Mouse (Mus musculus) hindbrain, embryonic 16.5 days (tissue): ENCODE data around the gene Ddx49. TPM values are rescaled to one million over a fixed set of nuclear protein-coding genes. Genes with fewer than 3 reads are reported as not detected.
A peak's percentile ranks its signal among the peaks of the same experiment; 100 is the strongest.

ENCODE experiments used
- ATAC-seq: fragments of 200-750 bp; cut with Nextera tagmentation; 2 replicates; pipeline ENCODE4 v1.8.0; 2017; ENCODE audit warnings: moderate TSS enrichment, moderate library complexity
- H3K27ac ChIP-seq: fragments of 300-500 bp; sonication (generic); 2 replicates; pipeline ENCODE4 v1.5.1; 2014; ENCODE audit warnings: low read depth, mild to moderate bottlenecking, control low read depth, low read length, moderate library complexity
- H3K27me3 ChIP-seq: fragments of 300-500 bp; sonication (generic); replicated peaks from 2 replicates; pipeline ENCODE4 v1.6.1; 2014; ENCODE audit warnings: low read length; ENCODE audit not compliant: control insufficient read depth, insufficient read depth
- H3K36me3 ChIP-seq: fragments of 300-500 bp; sonication (generic); 2 replicates; pipeline ENCODE4 v1.6.1; 2014; ENCODE audit warnings: mild to moderate bottlenecking, low read length, moderate library complexity, mixed read lengths; ENCODE audit not compliant: control insufficient read depth, insufficient read depth
- H3K4me1 ChIP-seq: fragments of 300-500 bp; sonication (generic); 2 replicates; pipeline ENCODE4 v1.6.1; 2014; ENCODE audit warnings: low read depth, low read length; ENCODE audit not compliant: control insufficient read depth, insufficient read depth
- H3K4me2 ChIP-seq: fragments of 300-500 bp; sonication (generic); 2 replicates; pipeline ENCODE4 v1.6.1; 2014; ENCODE audit warnings: mild to moderate bottlenecking, low read length, control low read depth, moderate library complexity
- H3K4me3 ChIP-seq: fragments of 300-500 bp; sonication (generic); 2 replicates; pipeline ENCODE4 v1.5.1; 2014; ENCODE audit warnings: mild to moderate bottlenecking, low read length, control low read depth, moderate library complexity
- H3K9ac ChIP-seq: fragments of 300-500 bp; sonication (generic); 2 replicates; pipeline ENCODE4 v1.6.1; 2014; ENCODE audit warnings: low read depth, mild to moderate bottlenecking, control low read depth, low read length, moderate library complexity
- H3K9me3 ChIP-seq: fragments of 300-500 bp; sonication (generic); 2 replicates; pipeline ENCODE4 v1.6.1; 2014; ENCODE audit warnings: mild to moderate bottlenecking, low read length, moderate library complexity; ENCODE audit not compliant: control insufficient read depth
- WGBS: fragments of 180-500 bp; shearing (Covaris S2); extraction: QIAGEN DNeasy Blood & Tissue Kit; methylation state at CpG from one replicate; pipeline ENCODE4 v1.1.7; 2014; 5-methylcytosine and 5-hydroxymethylcytosine counted together
- polyA plus RNA-seq: library from polyadenylated mRNA; unstranded; fragments of >200 nt; fragmentation: Nextera tagmentation; extraction: Ambion mirVana; gene quantifications from 2 replicates; pipeline ENCODE4 v1.2.1, GENCODE M21; 2015

Ddx49 gene
- polyA plus RNA-seq, 1 experiment from 2014 or later: 42.8 TPM

DNA sequence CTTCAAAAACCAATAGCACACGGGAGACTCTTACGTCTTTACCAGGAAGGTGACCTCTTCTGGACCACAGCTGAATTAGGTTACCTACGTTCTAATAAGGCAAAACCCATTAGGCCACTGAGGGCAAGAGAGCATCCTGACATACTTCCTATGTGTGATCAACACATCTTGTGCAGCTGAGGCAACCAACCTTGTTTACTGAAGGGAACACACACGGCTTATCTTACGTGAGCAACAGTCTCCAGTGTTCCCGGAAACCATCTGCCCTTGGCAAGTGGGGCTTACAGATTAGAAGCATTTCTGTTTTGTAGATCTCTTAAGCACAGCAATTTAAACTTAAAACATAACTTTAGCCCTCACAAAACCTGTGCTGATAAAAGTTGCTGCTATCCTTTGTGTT is 25.2 kb upstream of the Ddx49 start:
- Histone ChIP-seq H3K36me3 (peaks cover 32% of the 10 kb centered on the region), H3K9ac (no peak overlapping the region), H3K4me1 (peaks cover 15% of the 10 kb centered on the region), H3K9me3 (no peaks in the 10 kb centered on the region), H3K27ac (no peak overlapping the region), H3K4me3 (no peak overlapping the region), H3K27me3 (no peaks in the 10 kb centered on the region; the same call in 1 of the 2 replicates), H3K4me2 (no peak overlapping the region)
- 94% methylated on average over 6 of the region's 6 CpGs for WGBS
- no peak for ATAC-seq

DNA sequence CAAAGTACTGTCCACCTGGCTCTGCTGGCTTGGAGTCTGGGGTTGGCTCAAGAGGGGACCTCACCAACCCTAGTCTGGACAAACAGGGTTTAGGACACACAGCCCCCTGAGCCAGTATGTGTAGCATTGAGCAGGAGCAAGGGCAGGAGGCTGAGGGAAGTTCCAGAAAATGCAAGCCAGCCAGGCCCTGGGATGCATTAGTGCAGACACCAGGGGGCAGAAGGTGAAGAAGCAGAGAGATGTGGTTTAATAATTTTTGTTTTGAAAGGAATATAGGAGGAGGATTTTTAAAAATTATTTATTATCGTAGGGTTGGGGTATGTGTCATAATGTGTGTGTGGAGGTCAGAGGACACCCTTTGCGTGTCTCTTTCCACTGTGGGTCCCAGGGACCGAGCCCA is 21.4 kb upstream of the Ddx49 start:
- H3K27ac ChIP-seq: no peak overlapping the region
- 96% methylated on average over 3 of the region's 3 CpGs for WGBS

GRCm38 (mm10) chr8:70317872-70318271 is 15.6 kb upstream of the Ddx49 start:
- H3K27ac ChIP-seq: peak overlapping the region; percentile 94
- H3K27me3 ChIP-seq: no peaks in the 10 kb centered on the region
- peaks cover 19% of the 10 kb centered on the region for H3K36me3 ChIP-seq
- WGBS: 79% methylated on average over 5 of the region's 5 CpGs
- peaks cover 24% of the 10 kb centered on the region for H3K4me1 ChIP-seq
- H3K4me3 ChIP-seq: peak overlapping the region; percentile 70
- no peak for ATAC-seq
- no peaks in the 10 kb centered on the region for H3K9me3 ChIP-seq
- H3K9ac ChIP-seq: peak overlapping the region; percentile 41
- H3K4me2 ChIP-seq: peak overlapping the region; percentile 92

More for the DNA sequence above, 21.4 kb upstream of the Ddx49 start:
- H3K36me3 ChIP-seq: peaks cover 32% of the 10 kb centered on the region
- no peak overlapping the region for H3K9ac ChIP-seq
- no peak for ATAC-seq
- H3K27me3 ChIP-seq: no peaks in the 10 kb centered on the region
- no peak overlapping the region for H3K4me3 ChIP-seq
- no peaks in the 10 kb centered on the region for H3K9me3 ChIP-seq
- H3K4me2 ChIP-seq: no peak overlapping the region
- no peaks in the 10 kb centered on the region for H3K4me1 ChIP-seq

DNA sequence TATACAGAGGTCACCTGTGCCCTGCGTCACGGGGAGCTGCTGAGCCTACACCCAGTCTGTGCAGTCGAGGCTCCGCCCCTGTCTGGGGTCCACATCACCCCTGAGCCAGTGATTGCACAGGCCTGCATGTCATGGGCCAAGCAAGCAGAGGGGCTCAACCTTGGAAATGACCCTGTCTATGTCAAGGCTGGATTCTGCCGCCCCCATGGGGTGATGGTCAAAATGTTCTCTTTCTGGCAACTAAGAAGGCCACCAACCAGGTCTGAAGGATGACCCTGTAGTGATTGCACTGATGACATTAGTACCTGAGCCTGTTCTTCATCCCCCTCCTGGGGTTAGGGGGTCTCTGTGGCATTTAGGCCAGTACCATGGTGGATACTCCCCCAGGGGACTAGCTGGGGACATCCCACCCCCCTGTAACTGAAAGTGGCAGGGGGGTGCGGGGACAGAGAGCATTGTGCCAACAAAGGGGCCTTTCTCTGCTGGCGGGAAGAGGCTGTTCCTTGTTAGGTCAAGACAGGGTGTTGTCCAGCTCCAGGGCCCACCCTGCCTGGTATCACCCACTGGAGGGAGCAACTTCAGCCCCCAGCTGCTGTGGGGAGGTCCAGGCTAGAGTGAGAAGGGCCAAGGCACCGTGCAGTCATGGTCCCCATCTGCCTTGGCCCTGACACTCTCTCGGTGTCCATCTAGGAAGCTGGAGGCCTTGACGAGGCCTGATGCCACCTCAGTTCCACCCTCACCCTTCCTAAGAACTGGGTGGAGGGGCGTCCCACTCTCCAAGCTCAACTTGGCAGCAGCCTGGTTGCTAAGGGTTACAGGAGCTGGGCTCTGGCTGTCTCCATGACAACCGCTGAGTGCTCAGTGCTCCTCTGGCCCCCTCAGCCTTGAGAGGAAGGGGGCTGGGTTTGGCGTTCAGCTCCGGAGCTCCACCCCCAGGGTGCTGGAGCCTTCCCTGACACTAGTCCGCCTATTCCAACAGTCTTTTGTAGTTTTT is 14.5 kb upstream of the Ddx49 start:
- peaks cover 24% of the 10 kb centered on the region for H3K4me1 ChIP-seq
- peak overlapping the region; percentile 85 for H3K9ac ChIP-seq
- peaks cover 22% of the 10 kb centered on the region for H3K36me3 ChIP-seq
- H3K4me3 ChIP-seq: peak overlapping the region; percentile 70
- WGBS: 9% methylated on average over 15 of the region's 15 CpGs
- peak; percentile 87 for ATAC-seq
- peak overlapping the region; percentile 92 for H3K4me2 ChIP-seq
- no peaks in the 10 kb centered on the region for H3K9me3 ChIP-seq
- peak overlapping the region; percentile 94 for H3K27ac ChIP-seq
- no peaks in the 10 kb centered on the region for H3K27me3 ChIP-seq

GRCm38 (mm10) chr8:70315624-70316510 is 13.6 kb upstream of the Ddx49 start, which contains the start of gene Cers1:
Gene Cers1, plus strand, starts transcription at chr8:70315775.
- 1% methylated on average over 65 of the region's 66 CpGs for WGBS

DNA sequence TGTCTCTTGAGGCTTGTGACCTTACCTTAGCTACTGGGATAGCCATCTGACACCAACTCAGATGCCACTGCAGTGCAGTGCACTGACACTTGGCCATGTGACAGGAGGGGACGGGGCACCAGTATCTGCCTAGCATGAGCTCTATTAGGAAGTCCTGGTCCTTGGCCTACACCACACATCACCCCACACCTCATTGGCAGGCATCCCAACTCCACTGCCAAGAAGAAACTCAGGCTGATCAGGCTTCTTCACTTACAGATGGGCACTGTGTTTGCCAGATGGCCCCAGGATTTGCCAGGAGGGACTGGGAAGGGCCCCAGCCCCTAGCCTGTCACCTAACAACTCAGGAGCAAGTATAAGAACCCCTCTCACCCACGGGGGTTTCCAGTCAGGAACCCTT is 11.1 kb upstream of the Ddx49 start:
- peaks cover 24% of the 10 kb centered on the region for H3K4me1 ChIP-seq
- no peak overlapping the region for H3K27ac ChIP-seq
- no peaks in the 10 kb centered on the region for H3K9me3 ChIP-seq
- no peak overlapping the region for H3K4me2 ChIP-seq
- H3K9ac ChIP-seq: no peak overlapping the region
- H3K36me3 ChIP-seq: peaks cover 27% of the 10 kb centered on the region
- ATAC-seq: no peak
- 63% methylated on average over 2 of the region's 2 CpGs for WGBS
- H3K4me3 ChIP-seq: no peak overlapping the region
- no peaks in the 10 kb centered on the region for H3K27me3 ChIP-seq

More at GRCm38 (mm10) chr8:70315624-70316510, 13.6 kb upstream of the Ddx49 start, which contains the start of gene Cers1:
- peak within 1 kb of the TSS; percentile 70 for H3K4me3 ChIP-seq
- H3K9ac ChIP-seq: peak within 1 kb of the TSS; percentile 85
- no peaks in the 10 kb centered on the region for H3K27me3 ChIP-seq
- peaks cover 20% of the 10 kb centered on the region for H3K36me3 ChIP-seq
- peak; percentile 72 for ATAC-seq
- peak within 1 kb of the TSS; percentile 94 for H3K27ac ChIP-seq
- H3K4me1 ChIP-seq: peaks cover 24% of the 10 kb centered on the region
- no peaks in the 10 kb centered on the region for H3K9me3 ChIP-seq
- H3K4me2 ChIP-seq: peak within 1 kb of the TSS; percentile 92

- Histone ChIP-seq H3K36me3 (peaks cover 39% of the 10 kb centered on the region), H3K9ac (no peak overlapping the region), H3K27ac (no peak overlapping the region), H3K4me3 (no peak overlapping the region), H3K4me2 (no peak overlapping the region), H3K9me3 (no peaks in the 10 kb centered on the region), H3K27me3 (no peaks in the 10 kb centered on the region), H3K4me1 (no peaks in the 10 kb centered on the region)
- ATAC-seq: no peak
- whole genome bisulfite sequencing: 29% methylated on average over 2 of the region's 2 CpGs
Measured at GRCm38 (mm10) chr8:70309311-70309710, 7.0 kb upstream of the Ddx49 start.

DNA sequence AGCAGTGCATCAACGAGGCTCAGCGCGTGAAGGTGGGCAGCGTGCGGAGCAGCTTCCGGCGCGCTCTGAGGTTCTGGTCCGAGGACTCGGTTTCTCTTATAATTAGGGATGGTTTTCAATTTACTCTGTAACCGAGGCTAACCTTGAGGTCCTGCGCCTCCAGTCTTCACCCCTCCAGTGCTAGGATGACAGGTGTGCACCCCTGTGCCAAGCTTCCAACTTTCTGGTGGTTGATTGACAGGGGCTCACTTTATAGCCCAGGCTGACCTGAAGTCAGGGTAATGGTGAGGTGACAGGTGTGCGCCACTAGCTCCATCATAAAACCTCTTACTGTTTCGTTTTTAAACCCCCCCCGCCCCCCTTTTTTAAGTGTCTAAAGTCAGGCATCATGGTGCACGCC is 612 bp upstream of the Ddx49 start:
- no peaks in the 10 kb centered on the region for H3K27me3 ChIP-seq
- H3K9ac ChIP-seq: peak overlapping the region; percentile 88
- peak overlapping the region; percentile 97 for H3K4me2 ChIP-seq
- H3K4me3 ChIP-seq: peak overlapping the region; percentile 92
- peaks cover 20% of the 10 kb centered on the region for H3K36me3 ChIP-seq
- H3K27ac ChIP-seq: peak overlapping the region; percentile 63
- peaks cover 18% of the 10 kb centered on the region for H3K4me1 ChIP-seq
- ATAC-seq: peak; percentile 29
- no peaks in the 10 kb centered on the region for H3K9me3 ChIP-seq
- 4% methylated on average over 16 of the region's 16 CpGs for WGBS
